Mouse (Mus musculus): ENCODE data around the gene Fgd6. TPM values are rescaled to one million over a fixed set of nuclear protein-coding genes. Genes with fewer than 3 reads are reported as not detected.

Fgd6 gene
- polyA plus RNA-seq, 1 experiment from 2014 or later, result 1.7 TPM

GRCm38 (mm10) chr10:94151488-94151887, 115.7 kb downstream of the Fgd6 start:
- H3K4me2 ChIP-seq (replicated peaks), result no peak overlapping the region
- no peaks in the 10 kb centered on the region for H3K9me3 ChIP-seq
- 92% methylated on average over 4 of the region's 4 CpGs for WGBS
- H3K4me3 ChIP-seq, result no peak overlapping the region
- no peaks in the 10 kb centered on the region for H3K27me3 ChIP-seq
- H3K4me1 ChIP-seq, result peaks cover 17% of the 10 kb centered on the region
- H3K9ac ChIP-seq (replicated peaks), result no peak overlapping the region
- no peak overlapping the region for H3K27ac ChIP-seq (replicated peaks)
- ATAC-seq (replicated peaks), result no peak
- H3K36me3 ChIP-seq, result no peaks in the 10 kb centered on the region

GRCm38 (mm10) chr10:94153841-94154240, 118.0 kb downstream of the Fgd6 start:
- H3K4me1 ChIP-seq, result peaks cover 11% of the 10 kb centered on the region

GRCm38 (mm10) chr10:94158962-94159361, 123.2 kb downstream of the Fgd6 start:
- H3K4me3 ChIP-seq, result no peak overlapping the region
- H3K27ac ChIP-seq (replicated peaks), result no peak overlapping the region
- H3K27me3 ChIP-seq, result no peaks in the 10 kb centered on the region
- no peaks in the 10 kb centered on the region for H3K4me1 ChIP-seq
- H3K36me3 ChIP-seq, result peaks cover 28% of the 10 kb centered on the region
- WGBS, result 87% methylated on average over 6 of the region's 6 CpGs
- no peak overlapping the region for H3K4me2 ChIP-seq (replicated peaks)
- ATAC-seq (replicated peaks), result no peak
- H3K9me3 ChIP-seq, result no peaks in the 10 kb centered on the region
- no peak overlapping the region for H3K9ac ChIP-seq (replicated peaks)

More at GRCm38 (mm10) chr10:94153841-94154240, 118.0 kb downstream of the Fgd6 start:
- Histone ChIP-seq H3K36me3 (peaks cover 10% of the 10 kb centered on the region; the same call in 1 of the 2 replicates), H3K4me2 (replicated peaks) (no peak overlapping the region), H3K27ac (replicated peaks) (no peak overlapping the region), H3K27me3 (no peaks in the 10 kb centered on the region), H3K4me3 (no peak overlapping the region), H3K9me3 (no peaks in the 10 kb centered on the region), H3K9ac (replicated peaks) (no peak overlapping the region)
- no peak for ATAC-seq (replicated peaks)

- H3K4me1 ChIP-seq, result no peaks in the 10 kb centered on the region
- no peak overlapping the region for H3K4me2 ChIP-seq (replicated peaks)
- no peak overlapping the region for H3K9ac ChIP-seq (replicated peaks)
- no peak for ATAC-seq (replicated peaks)
- H3K4me3 ChIP-seq, result no peak overlapping the region
- H3K36me3 ChIP-seq, result peaks cover 28% of the 10 kb centered on the region
- H3K27ac ChIP-seq (replicated peaks), result no peak overlapping the region
- H3K9me3 ChIP-seq, result no peaks in the 10 kb centered on the region
- no peaks in the 10 kb centered on the region for H3K27me3 ChIP-seq
- WGBS, result 97% methylated on average over 4 of the region's 4 CpGs
These were observed 123.6 kb downstream of the Fgd6 start for GRCm38 (mm10) chr10:94159406-94159805.

GRCm38 (mm10) chr10:94161051-94161765, 125.4 kb downstream of the Fgd6 start:
- Histone ChIP-seq H3K4me1 (no peaks in the 10 kb centered on the region), H3K27ac (replicated peaks) (no peak overlapping the region), H3K36me3 (peaks cover 39% of the 10 kb centered on the region), H3K4me3 (no peak overlapping the region), H3K9me3 (no peaks in the 10 kb centered on the region), H3K4me2 (replicated peaks) (no peak overlapping the region), H3K9ac (replicated peaks) (no peak overlapping the region), H3K27me3 (no peaks in the 10 kb centered on the region)
- no peak for ATAC-seq (replicated peaks)
- 94% methylated on average over 5 of the region's 5 CpGs for WGBS

- H3K36me3 ChIP-seq, result peaks cover 43% of the 10 kb centered on the region
- no peak overlapping the region for H3K27ac ChIP-seq (replicated peaks)
- ATAC-seq (replicated peaks), result no peak
- H3K4me2 ChIP-seq (replicated peaks), result no peak overlapping the region
- H3K9ac ChIP-seq (replicated peaks), result no peak overlapping the region
- H3K4me1 ChIP-seq, result 0 out of 2 replicates have a peak, but pooled peaks cover 4% of the 10 kb centered on the region
- H3K27me3 ChIP-seq, result no peaks in the 10 kb centered on the region
- H3K9me3 ChIP-seq, result no peaks in the 10 kb centered on the region
- 95% methylated on average over 7 of the region's 7 CpGs for WGBS
- H3K4me3 ChIP-seq, result no peak overlapping the region
These were observed 126.2 kb downstream of the Fgd6 start for GRCm38 (mm10) chr10:94162031-94162430.

GRCm38 (mm10) chr10:94164104-94164845, 128.5 kb downstream of the Fgd6 start:
- Histone ChIP-seq H3K9me3 (no peaks in the 10 kb centered on the region), H3K9ac (replicated peaks) (no peak overlapping the region), H3K4me1 (peaks cover 9% of the 10 kb centered on the region; the same call in 1 of the 2 replicates), H3K27me3 (no peaks in the 10 kb centered on the region), H3K36me3 (peaks cover 45% of the 10 kb centered on the region), H3K27ac (replicated peaks) (no peak overlapping the region), H3K4me3 (no peak overlapping the region), H3K4me2 (replicated peaks) (no peak overlapping the region)
- no peak for ATAC-seq (replicated peaks)
- 84% methylated on average over 5 of the region's 5 CpGs for WGBS

GRCm38 (mm10) chr10:94165426-94165825, 129.6 kb downstream of the Fgd6 start:
- Histone ChIP-seq H3K27me3 (no peaks in the 10 kb centered on the region), H3K27ac (replicated peaks) (no peak overlapping the region), H3K4me2 (replicated peaks) (no peak overlapping the region), H3K4me1 (peaks cover 9% of the 10 kb centered on the region; the same call in 1 of the 2 replicates), H3K9me3 (no peaks in the 10 kb centered on the region), H3K9ac (replicated peaks) (no peak overlapping the region), H3K4me3 (no peak overlapping the region), H3K36me3 (peaks cover 55% of the 10 kb centered on the region)
- ATAC-seq (replicated peaks), result no peak
- WGBS, result 91% methylated on average over 16 of the region's 16 CpGs

GRCm38 (mm10) chr10:94167051-94167750, 131.4 kb downstream of the Fgd6 start:
- Histone ChIP-seq H3K27ac (replicated peaks) (no peak overlapping the region; the same call in 1 of the 2 replicates), H3K4me1 (peaks cover 17% of the 10 kb centered on the region), H3K4me2 (replicated peaks) (no peak overlapping the region), H3K9ac (replicated peaks) (no peak overlapping the region), H3K36me3 (peaks cover 59% of the 10 kb centered on the region), H3K9me3 (no peaks in the 10 kb centered on the region), H3K4me3 (no peak overlapping the region), H3K27me3 (no peaks in the 10 kb centered on the region)
- ATAC-seq (replicated peaks), result no peak
- 53% methylated on average over 11 of the region's 11 CpGs for WGBS

GRCm38 (mm10) chr10:94171440-94172130, 135.8 kb downstream of the Fgd6 start:
- H3K27me3 ChIP-seq, result no peaks in the 10 kb centered on the region
- no peak overlapping the region for H3K27ac ChIP-seq (replicated peaks)
- H3K4me1 ChIP-seq, result peaks cover 29% of the 10 kb centered on the region
- peaks cover 55% of the 10 kb centered on the region for H3K36me3 ChIP-seq
- H3K9me3 ChIP-seq, result no peaks in the 10 kb centered on the region
- 32% methylated on average over 12 of the region's 12 CpGs for WGBS
- ATAC-seq (replicated peaks), result no peak
- no peak overlapping the region for H3K9ac ChIP-seq (replicated peaks)
- no peak overlapping the region for H3K4me3 ChIP-seq
- H3K4me2 ChIP-seq (replicated peaks), result no peak overlapping the region; the same call in 1 of the 2 replicates

- Histone ChIP-seq H3K9ac (replicated peaks) (no peak overlapping the region), H3K9me3 (no peaks in the 10 kb centered on the region), H3K27me3 (no peaks in the 10 kb centered on the region), H3K4me1 (peaks cover 25% of the 10 kb centered on the region), H3K4me2 (replicated peaks) (no peak overlapping the region; the same call in 1 of the 2 replicates), H3K4me3 (no peak overlapping the region), H3K27ac (replicated peaks) (no peak overlapping the region), H3K36me3 (peaks cover 51% of the 10 kb centered on the region)
- 45% methylated on average over 11 of the region's 11 CpGs for WGBS
- ATAC-seq (replicated peaks), result no peak
These were observed 136.3 kb downstream of the Fgd6 start for GRCm38 (mm10) chr10:94172137-94172536.

All from forebrain, embryonic 15.5 days (tissue).